Mouse (Mus musculus): ENCODE results near the gene Dmgdh. TPM values are rescaled to one million over a fixed set of nuclear protein-coding genes. Genes with fewer than 3 reads are reported as not detected.

Gene Dmgdh
- 17.2 and 19.8 TPM in 2 replicates for polyA plus RNA-seq (2015; fragmentation: Nextera tagmentation; extraction: Ambion mirVana)

DNA sequence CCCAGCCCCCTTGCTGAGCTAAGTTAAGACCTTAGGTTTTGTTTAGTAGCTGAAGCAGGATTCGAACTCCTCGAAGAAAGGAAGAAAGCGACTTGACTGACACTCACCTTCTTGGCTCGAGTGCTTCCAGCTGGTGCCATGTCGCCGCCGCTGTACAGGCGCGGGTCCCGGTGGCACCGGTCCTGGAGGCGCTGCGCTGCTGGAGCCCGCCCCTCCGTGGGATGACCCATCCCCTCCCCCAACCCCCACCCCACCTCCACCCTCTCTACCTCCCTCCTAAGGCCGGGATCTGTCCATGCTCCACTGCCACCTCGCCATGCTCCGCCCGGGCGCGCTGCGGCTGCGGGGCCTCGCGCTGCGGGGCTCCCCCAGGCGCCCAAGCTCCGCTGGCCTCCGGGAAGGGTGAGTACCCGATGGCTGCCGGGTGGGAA lies at the start of gene Dmgdh, which contains the start of gene Bhmt2:
Gene Dmgdh, plus strand, starts transcription at position 303 of the 431 bp plus-strand sequence.
Gene Bhmt2, minus strand, starts transcription at position 172 of the 431 bp plus-strand sequence.
- ATAC-seq (ENCODE audit: insufficient read depth) = peak; percentile 71
- peak within 1 kb of the TSS; percentile 62 for H3K27ac ChIP-seq (replicated peaks)
- 0 out of 2 replicates have a peak within 1 kb of the TSS, but pooled peaks have one; percentile 42 for H3K9ac ChIP-seq
- WGBS (ENCODE audit: insufficient replicate concordance) = 11% methylated on average over 31 of the region's 31 CpGs
- peaks cover 13% of the 10 kb centered on the region for H3K27me3 ChIP-seq
- peak within 1 kb of the TSS; percentile 44 for H3K4me2 ChIP-seq
- 0 out of 2 replicates have a peak, but pooled peaks cover 4% of the 10 kb centered on the region for H3K36me3 ChIP-seq (replicated peaks)
- H3K4me3 ChIP-seq (replicated peaks) = peak within 1 kb of the TSS; percentile 47
- no peaks in the 10 kb centered on the region for H3K9me3 ChIP-seq (replicated peaks)
- H3K4me1 ChIP-seq (replicated peaks) = no peaks in the 10 kb centered on the region

DNA sequence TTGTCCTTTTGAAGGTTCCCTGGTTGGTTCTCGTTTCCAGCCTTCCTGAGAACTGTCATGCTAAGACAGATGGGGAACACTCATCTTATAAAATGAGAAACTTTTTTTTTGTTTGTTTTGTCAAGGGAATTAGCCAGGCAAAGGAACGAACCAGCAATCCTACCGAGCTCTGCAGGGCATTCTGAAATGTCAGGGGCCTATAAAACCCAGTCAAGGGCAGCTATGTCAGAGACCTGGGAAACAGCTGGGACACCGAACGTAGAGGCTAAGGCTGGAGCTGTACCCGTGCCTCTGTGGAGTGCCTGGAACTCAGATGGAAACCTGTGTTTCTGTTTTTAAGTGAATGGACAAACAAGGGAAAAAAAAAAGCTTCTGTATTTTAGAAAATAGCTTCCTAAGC lies 45.4 kb upstream of the Dmgdh start:
- Histone ChIP-seq H3K9me3 (replicated peaks) (no peaks in the 10 kb centered on the region), H3K9ac (no peak overlapping the region), H3K4me2 (no peak overlapping the region), H3K36me3 (replicated peaks) (0 out of 2 replicates have a peak, but pooled peaks cover 3% of the 10 kb centered on the region), H3K4me1 (replicated peaks) (no peaks in the 10 kb centered on the region), H3K27ac (replicated peaks) (no peak overlapping the region), H3K4me3 (replicated peaks) (no peak overlapping the region), H3K27me3 (no peaks in the 10 kb centered on the region)
- no peak for ATAC-seq (ENCODE audit: insufficient read depth)
- WGBS (ENCODE audit: insufficient replicate concordance) = 44% methylated on average over 6 of the region's 6 CpGs

GRCm38 (mm10) chr13:93630941-93631705 lies 43.1 kb upstream of the Dmgdh start:
- Histone ChIP-seq H3K9ac (no peak overlapping the region), H3K36me3 (replicated peaks) (0 out of 2 replicates have a peak, but pooled peaks cover 3% of the 10 kb centered on the region), H3K27ac (replicated peaks) (no peak overlapping the region), H3K4me3 (replicated peaks) (no peak overlapping the region), H3K9me3 (replicated peaks) (no peaks in the 10 kb centered on the region), H3K27me3 (no peaks in the 10 kb centered on the region), H3K4me2 (no peak overlapping the region), H3K4me1 (replicated peaks) (no peaks in the 10 kb centered on the region)
- ATAC-seq (ENCODE audit: insufficient read depth) = no peak
- WGBS (ENCODE audit: insufficient replicate concordance) = 66% methylated on average over 10 of the region's 10 CpGs

DNA sequence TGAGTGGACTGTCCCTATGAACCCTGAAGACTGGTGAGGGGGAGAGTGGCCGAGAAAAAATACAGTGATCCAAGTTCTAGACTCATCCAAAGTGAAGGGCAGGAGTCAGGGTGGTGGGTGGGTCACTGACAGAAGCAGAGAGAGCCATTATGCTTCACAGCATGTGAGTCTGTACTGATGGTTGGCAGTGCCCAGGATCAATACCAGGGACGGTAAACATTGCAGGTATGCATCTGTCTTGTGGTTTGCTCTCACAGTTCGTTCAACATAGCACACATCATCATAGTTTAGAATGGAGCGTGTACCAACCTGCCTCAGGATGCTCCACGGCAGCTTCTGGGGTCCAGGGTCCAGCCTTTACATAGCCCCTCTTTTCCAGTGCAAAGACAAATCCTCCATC lies 41.3 kb upstream of the Dmgdh start:
- no peak overlapping the region for H3K4me2 ChIP-seq
- H3K4me3 ChIP-seq (replicated peaks) = no peak overlapping the region
- 53% methylated on average over 5 of the region's 5 CpGs for WGBS (ENCODE audit: insufficient replicate concordance)
- 0 out of 2 replicates have a peak, but pooled peaks cover 3% of the 10 kb centered on the region for H3K36me3 ChIP-seq (replicated peaks)
- ATAC-seq (ENCODE audit: insufficient read depth) = no peak
- H3K9ac ChIP-seq = no peak overlapping the region
- no peaks in the 10 kb centered on the region for H3K27me3 ChIP-seq
- no peak overlapping the region for H3K27ac ChIP-seq (replicated peaks)
- H3K9me3 ChIP-seq (replicated peaks) = no peaks in the 10 kb centered on the region
- H3K4me1 ChIP-seq (replicated peaks) = no peaks in the 10 kb centered on the region

- no peaks in the 10 kb centered on the region for H3K9me3 ChIP-seq (replicated peaks)
- no peak for ATAC-seq (ENCODE audit: insufficient read depth)
- no peaks in the 10 kb centered on the region for H3K27me3 ChIP-seq
- H3K4me1 ChIP-seq (replicated peaks) = 0 out of 2 replicates have a peak, but pooled peaks cover 3% of the 10 kb centered on the region
- H3K4me3 ChIP-seq (replicated peaks) = peak overlapping the region; percentile 30
- H3K27ac ChIP-seq (replicated peaks) = peak overlapping the region; percentile 30; the same call in 1 of the 2 replicates
- 39% methylated on average over 1 of the region's 1 CpGs for WGBS (ENCODE audit: insufficient replicate concordance)
- peak overlapping the region; percentile 27 for H3K4me2 ChIP-seq
- H3K36me3 ChIP-seq (replicated peaks) = no peaks in the 10 kb centered on the region
- H3K9ac ChIP-seq = no peak overlapping the region
These were observed 37.7 kb upstream of the Dmgdh start for GRCm38 (mm10) chr13:93636561-93636960.

DNA sequence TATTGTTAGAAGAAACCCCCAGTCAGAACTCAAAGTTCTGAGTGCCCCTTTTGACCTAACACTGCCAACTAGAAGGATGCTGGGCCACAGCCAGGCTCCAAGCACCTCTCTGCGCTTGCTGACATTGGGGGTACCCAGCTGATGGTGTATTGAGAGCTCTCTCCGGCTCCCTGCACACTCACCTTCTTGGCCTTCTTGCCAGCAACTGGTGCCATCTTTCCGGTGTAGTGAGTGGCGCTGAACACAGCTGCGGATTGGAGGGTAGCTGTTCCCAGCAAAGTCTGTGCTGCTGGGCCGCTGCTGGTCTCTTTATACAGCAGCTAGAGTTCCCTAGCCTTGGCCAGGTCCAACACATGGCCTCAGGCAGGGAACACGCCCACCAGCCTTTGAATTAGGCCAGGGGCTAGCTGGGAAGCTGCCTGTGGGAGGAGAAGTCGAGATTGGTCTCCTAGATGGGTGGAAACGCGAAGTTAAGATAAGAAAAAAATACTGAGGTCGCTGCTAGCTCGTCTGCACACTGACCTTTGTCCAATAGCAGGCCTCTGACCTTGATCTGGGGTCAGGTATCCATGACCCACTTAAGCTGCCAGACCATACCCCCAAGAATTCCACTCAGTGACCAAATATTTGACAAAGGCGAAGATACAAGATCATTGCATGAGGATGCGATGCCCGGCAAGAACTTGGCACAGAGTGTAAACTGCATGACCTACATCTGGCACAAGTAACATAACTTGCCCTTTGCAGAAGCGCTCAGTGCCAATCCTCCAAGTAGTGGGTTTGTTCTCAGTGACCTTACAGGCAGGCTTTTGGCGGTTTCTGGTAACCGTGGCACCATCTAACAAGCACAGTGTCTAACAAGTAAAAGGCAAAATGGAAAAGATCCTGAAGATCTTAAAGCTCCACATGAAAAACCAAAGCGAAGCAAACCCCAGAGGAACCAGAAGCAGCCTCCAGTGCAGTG lies 36.7 kb upstream of the Dmgdh start, which contains the start of gene Bhmt:
Gene Bhmt, minus strand, starts transcription at position 680 of the 964 bp plus-strand sequence.
- H3K9ac ChIP-seq = no peak within 1 kb of the TSS

GRCm38 (mm10) chr13:93639636-93640035 lies 34.6 kb upstream of the Dmgdh start:
- H3K27ac ChIP-seq (replicated peaks) = no peak overlapping the region
- no peak overlapping the region for H3K4me2 ChIP-seq
- no peak overlapping the region for H3K4me3 ChIP-seq (replicated peaks)
- H3K9ac ChIP-seq = no peak overlapping the region
- no peak for ATAC-seq (ENCODE audit: insufficient read depth)
- no peaks in the 10 kb centered on the region for H3K36me3 ChIP-seq (replicated peaks)
- 40% methylated on average over 4 of the region's 4 CpGs for WGBS (ENCODE audit: insufficient replicate concordance)
- H3K9me3 ChIP-seq (replicated peaks) = no peaks in the 10 kb centered on the region
- H3K27me3 ChIP-seq = no peaks in the 10 kb centered on the region
- H3K4me1 ChIP-seq (replicated peaks) = 0 out of 2 replicates have a peak, but pooled peaks cover 3% of the 10 kb centered on the region

More for the DNA sequence above, 36.7 kb upstream of the Dmgdh start, which contains the start of gene Bhmt:
- 0 out of 2 replicates have a peak, but pooled peaks cover 3% of the 10 kb centered on the region for H3K4me1 ChIP-seq (replicated peaks)
- H3K4me3 ChIP-seq (replicated peaks) = peak within 1 kb of the TSS; percentile 30
- no peaks in the 10 kb centered on the region for H3K9me3 ChIP-seq (replicated peaks)
- H3K27me3 ChIP-seq = no peaks in the 10 kb centered on the region
- ATAC-seq (ENCODE audit: insufficient read depth) = peak; percentile 69
- WGBS (ENCODE audit: insufficient replicate concordance) = 58% methylated on average over 19 of the region's 19 CpGs
- peak within 1 kb of the TSS; percentile 27 for H3K4me2 ChIP-seq
- peak within 1 kb of the TSS; percentile 30; the same call in 1 of the 2 replicates for H3K27ac ChIP-seq (replicated peaks)
- no peaks in the 10 kb centered on the region for H3K36me3 ChIP-seq (replicated peaks)

DNA sequence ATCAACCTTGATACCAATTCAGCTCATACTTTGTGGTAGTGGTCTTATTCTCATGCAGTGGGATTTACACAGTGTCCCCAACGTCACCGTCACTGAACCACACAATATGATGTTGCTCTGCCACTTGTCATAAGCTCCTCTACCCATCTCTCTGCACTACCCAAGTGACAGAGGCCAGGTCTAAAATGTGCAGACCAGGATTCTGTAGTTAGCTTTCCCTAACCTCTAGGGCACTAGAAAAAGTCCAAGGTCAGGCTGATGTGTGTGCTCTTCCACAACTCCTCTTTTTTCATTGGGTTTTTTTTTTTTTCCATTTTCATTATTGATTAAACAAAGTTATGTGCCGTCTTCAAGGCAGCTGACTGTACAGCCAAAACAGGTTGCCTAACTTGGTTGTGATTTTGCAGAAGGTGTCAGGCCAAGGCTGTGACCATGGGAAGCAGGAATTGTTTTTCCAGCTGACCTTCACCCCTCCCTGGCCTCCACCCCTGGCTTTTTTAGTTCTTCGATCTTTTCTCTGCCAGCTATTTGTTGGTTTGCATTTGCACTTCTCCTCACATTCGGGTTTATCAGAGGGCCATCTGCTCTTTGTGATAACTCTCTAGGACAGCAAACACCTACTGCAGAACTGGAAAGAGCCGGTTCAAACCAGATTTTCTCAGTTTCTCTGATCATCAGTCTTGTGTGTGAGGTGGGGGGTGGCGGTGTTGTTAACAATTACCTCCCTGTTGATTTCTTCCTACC lies 25.7 kb upstream of the Dmgdh start:
- no peaks in the 10 kb centered on the region for H3K27me3 ChIP-seq
- peak; percentile 89 for ATAC-seq (ENCODE audit: insufficient read depth)
- H3K36me3 ChIP-seq (replicated peaks) = no peaks in the 10 kb centered on the region
- WGBS (ENCODE audit: insufficient replicate concordance) = 52% methylated on average over 7 of the region's 7 CpGs
- H3K4me3 ChIP-seq (replicated peaks) = no peak overlapping the region
- no peak overlapping the region for H3K9ac ChIP-seq
- H3K4me2 ChIP-seq = no peak overlapping the region
- peak overlapping the region; percentile 79 for H3K27ac ChIP-seq (replicated peaks)
- H3K4me1 ChIP-seq (replicated peaks) = no peaks in the 10 kb centered on the region
- H3K9me3 ChIP-seq (replicated peaks) = no peaks in the 10 kb centered on the region

DNA sequence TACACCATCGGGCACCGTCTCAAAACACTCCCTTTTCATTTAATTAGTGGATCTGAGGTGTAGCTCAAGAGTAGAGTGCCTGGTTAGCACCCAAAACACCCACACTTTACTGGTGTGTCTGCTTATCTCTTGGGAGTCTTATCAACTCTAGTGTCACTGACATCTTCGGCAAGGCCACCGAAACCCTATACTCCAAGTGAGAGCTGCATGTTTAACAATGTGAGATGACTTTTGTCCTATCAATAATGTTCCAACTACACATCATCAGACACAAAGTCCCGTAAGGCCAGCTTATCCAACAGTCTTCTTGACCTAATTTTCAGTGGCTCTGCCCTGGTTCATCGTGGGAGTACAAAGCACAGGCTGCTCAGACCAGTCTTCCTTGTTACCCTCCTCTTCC lies 20.9 kb upstream of the Dmgdh start:
- Histone ChIP-seq H3K27ac (replicated peaks) (0 out of 2 replicates have a peak overlapping the region, but pooled peaks have one; percentile 24), H3K27me3 (no peaks in the 10 kb centered on the region), H3K4me2 (no peak overlapping the region), H3K4me1 (replicated peaks) (no peaks in the 10 kb centered on the region), H3K4me3 (replicated peaks) (no peak overlapping the region), H3K9ac (no peak overlapping the region), H3K36me3 (replicated peaks) (peaks cover 9% of the 10 kb centered on the region; the same call in 1 of the 2 replicates), H3K9me3 (replicated peaks) (no peaks in the 10 kb centered on the region)
- ATAC-seq (ENCODE audit: insufficient read depth) = no peak
- 53% methylated on average over 6 of the region's 6 CpGs for WGBS (ENCODE audit: insufficient replicate concordance)

DNA sequence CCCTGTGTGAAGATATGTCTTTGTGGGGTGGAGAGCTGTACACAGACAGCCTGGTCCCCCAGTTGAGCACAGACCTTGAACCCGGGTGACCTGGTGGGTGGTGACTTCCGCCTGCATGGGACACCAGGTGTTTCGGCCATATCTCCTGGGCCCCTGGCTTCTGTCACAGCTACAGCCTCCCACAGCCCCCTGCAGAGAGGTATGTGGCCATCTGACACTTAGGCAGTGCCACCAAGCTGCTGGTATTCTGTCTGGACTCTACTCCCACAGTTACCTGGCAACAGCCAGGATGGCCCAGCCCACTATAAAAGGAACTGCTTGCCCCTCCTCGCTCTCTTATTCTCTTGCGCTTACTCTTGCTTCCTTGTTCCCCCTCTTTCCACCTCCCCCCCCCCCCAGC lies 16.3 kb upstream of the Dmgdh start:
- Histone ChIP-seq H3K4me3 (replicated peaks) (no peak overlapping the region), H3K27me3 (no peaks in the 10 kb centered on the region), H3K9ac (no peak overlapping the region), H3K9me3 (replicated peaks) (no peaks in the 10 kb centered on the region), H3K4me2 (no peak overlapping the region), H3K27ac (replicated peaks) (no peak overlapping the region), H3K36me3 (replicated peaks) (peaks cover 9% of the 10 kb centered on the region; the same call in 1 of the 2 replicates), H3K4me1 (replicated peaks) (no peaks in the 10 kb centered on the region)
- no peak for ATAC-seq (ENCODE audit: insufficient read depth)
- 76% methylated on average over 5 of the region's 5 CpGs for WGBS (ENCODE audit: insufficient replicate concordance)
